Mouse (Mus musculus) hindlimb bud, embryonic 11.5 days (tissue): ENCODE measurements around the gene Lrrc61.
A peak's percentile ranks its signal among the peaks of the same experiment; 100 is the strongest.

Source experiments
- DNase-seq: peaks from one replicate; pipeline ENCODE4 v3.0.0-alpha.2; 2012; ENCODE audit warnings: low read depth, low spot score; ENCODE audit errors: extremely low spot score

Lrrc61 gene

GRCm38 (mm10) chr6:48591871-48592270 is 37.3 kb downstream of the Lrrc61 start:
- DNase-seq = no peak

- no peak for DNase-seq
Observed at GRCm38 (mm10) chr6:48593158-48594042, 38.8 kb downstream of the Lrrc61 start, which contains the start of the genes Repin1 and Gm44965. TSS of gene Repin1 (plus strand) at chr6:48593883. TSS of gene Gm44965 (plus strand) at chr6:48593941.

- no peak for DNase-seq
Observed at GRCm38 (mm10) chr6:48594043-48594738, 39.6 kb downstream of the Lrrc61 start.

- DNase-seq = no peak
Observed at GRCm38 (mm10) chr6:48595278-48595677, 40.7 kb downstream of the Lrrc61 start.

GRCm38 (mm10) chr6:48596545-48597232 is 42.1 kb downstream of the Lrrc61 start:
- no peak for DNase-seq

- no peak for DNase-seq
Observed at GRCm38 (mm10) chr6:48597233-48597625, 42.6 kb downstream of the Lrrc61 start.

- DNase-seq = no peak
Observed at GRCm38 (mm10) chr6:48600594-48600993, 46.0 kb downstream of the Lrrc61 start.

- peak; percentile 68 for DNase-seq
Observed at GRCm38 (mm10) chr6:48601271-48602079, 46.9 kb downstream of the Lrrc61 start, which contains the start of gene Zfp775. TSS of gene Zfp775 (plus strand) at chr6:48602063.

- no peak for DNase-seq
Observed at GRCm38 (mm10) chr6:48602080-48602741, 47.6 kb downstream of the Lrrc61 start.

- DNase-seq = no peak
Observed at GRCm38 (mm10) chr6:48608124-48608523, 53.5 kb downstream of the Lrrc61 start.

GRCm38 (mm10) chr6:48609512-48609911 is 54.9 kb downstream of the Lrrc61 start:
- no peak for DNase-seq

GRCm38 (mm10) chr6:48610657-48611056 is 56.1 kb downstream of the Lrrc61 start:
- DNase-seq = no peak

GRCm38 (mm10) chr6:48613464-48613863 is 58.9 kb downstream of the Lrrc61 start:
- no peak for DNase-seq

GRCm38 (mm10) chr6:48614756-48615155 is 60.2 kb downstream of the Lrrc61 start:
- DNase-seq = no peak

- DNase-seq = no peak
Observed at GRCm38 (mm10) chr6:48620031-48620430, 65.4 kb downstream of the Lrrc61 start.
